Mouse (Mus musculus): ENCODE data around the gene Inafm1. TPM values are rescaled to one million over a fixed set of nuclear protein-coding genes. Genes with fewer than 3 reads are reported as not detected.
A peak's percentile ranks its signal among the peaks of the same experiment; 100 is the strongest.

Inafm1 gene
- total and polyA plus RNA-seq, 3 experiments, result 1.5 to 9.5 (median 7.4) TPM

DNA sequence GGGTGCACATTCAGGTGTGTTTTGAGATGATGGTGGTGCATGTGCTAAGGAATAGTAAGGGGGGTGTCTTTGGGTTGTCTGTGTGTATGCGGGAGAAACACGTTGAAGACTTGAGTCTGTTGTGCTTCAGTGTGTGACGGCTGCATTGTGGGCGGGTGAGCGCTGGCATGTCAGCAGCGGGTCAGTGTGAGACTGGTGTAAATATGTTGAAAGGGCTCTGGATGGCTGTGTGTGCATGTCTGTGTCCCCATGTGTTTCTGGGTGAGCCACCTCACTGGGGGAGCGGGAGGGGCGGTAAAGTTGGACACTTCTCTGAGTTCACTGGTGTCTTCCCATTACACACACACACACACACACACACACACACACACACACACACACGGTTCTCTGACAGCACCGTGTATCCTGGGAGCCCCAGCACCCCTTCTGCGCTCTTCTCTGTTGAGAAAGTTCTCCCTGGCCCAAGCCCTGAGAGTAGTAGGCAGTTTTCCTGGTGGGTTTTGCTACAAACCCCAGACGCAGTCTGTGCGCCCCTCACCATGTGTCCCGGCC, 38.1 kb upstream of the Inafm1 start:
- H3K36me3 ChIP-seq (replicated peaks in 1 of 2; ENCODE audit: control insufficient read depth in 1 of 2, insufficient read depth in 1 of 2, low read length in 1 of 2), result peaks cover 15 to 26% of the 10 kb centered on the region in 2 experiments
- no peaks in the 10 kb centered on the region for H3K27me3 ChIP-seq (replicated peaks)
- peak overlapping the region; percentile 65 for H3K4me2 ChIP-seq (ENCODE audit: insufficient read depth, low read depth, poor library complexity, severe bottlenecking)
- peak; percentile 54 for DNase-seq (ENCODE audit: extremely low read depth)
- peak overlapping the region; percentile 96 for H3K27ac ChIP-seq (ENCODE audit: insufficient read depth, low read depth)
- dilution Hi-C loops (cut with MboI; ENCODE audit: extremely low pct_ligation_motif_present, extremely low pct_unique_long_range_greater_than_20kb, low sequenced_read_pairs) (no loop called here), in situ Hi-C loops (cut with MboI; ENCODE audit: low pct_ligation_motif_present, low pct_unique_long_range_greater_than_20kb, low sequenced_read_pairs) (no loop called here)
- H3K9me3 ChIP-seq (replicated peaks; ENCODE audit: low read length), result no peaks in the 10 kb centered on the region
- peaks cover 38% of the 10 kb centered on the region for H3K79me2 ChIP-seq (replicated peaks; ENCODE audit: control insufficient read depth, extremely low read depth, insufficient read depth, poor library complexity, severe bottlenecking)
- peak overlapping the region; percentile 98 to 100 (median 99) for H3K4me3 ChIP-seq (replicated peaks in 1 of 3; ENCODE audit: low read depth in 2 of 3, low read length in 2 of 3, poor library complexity in 1 of 3)
- TF ChIP-seq POLR2A (IDR thresholded peaks at IDR 0.05; ENCODE audit: low read depth, low read length), result 0 out of 2 replicates have a peak, but pooled peaks have one; percentile 20
- no peak for TF ChIP-seq USF2 (conservative IDR thresholded peaks at IDR 0.05; ENCODE audit: low read depth, low read length)
- no peak for TF ChIP-seq NELFE (IDR thresholded peaks at IDR 0.05; ENCODE audit: low read depth, low read length)
- no peak for TF ChIP-seq MYC (IDR thresholded peaks at IDR 0.05; ENCODE audit: low read depth, low read length)
- TF ChIP-seq SIN3A (IDR thresholded peaks at IDR 0.05; ENCODE audit: low read length), result peak; percentile 66
- TF ChIP-seq ZC3H11A (IDR thresholded peaks at IDR 0.05; ENCODE audit: low read depth, low read length), result no peak
- no peak for TF ChIP-seq PAX5 (IDR thresholded peaks at IDR 0.05; ENCODE audit: low read length)
- TF ChIP-seq MXI1 (IDR thresholded peaks at IDR 0.05; ENCODE audit: low read depth, low read length), result peak; percentile 84; the same call in 1 of the 2 replicates
- H3K9ac ChIP-seq (ENCODE audit: insufficient read depth, low read depth), result peak overlapping the region; percentile 100
- peaks cover 10 to 39% of the 10 kb centered on the region in 2 experiments for H3K4me1 ChIP-seq (ENCODE audit: control insufficient read depth in 1 of 2, insufficient read depth in 2 of 2)

DNA sequence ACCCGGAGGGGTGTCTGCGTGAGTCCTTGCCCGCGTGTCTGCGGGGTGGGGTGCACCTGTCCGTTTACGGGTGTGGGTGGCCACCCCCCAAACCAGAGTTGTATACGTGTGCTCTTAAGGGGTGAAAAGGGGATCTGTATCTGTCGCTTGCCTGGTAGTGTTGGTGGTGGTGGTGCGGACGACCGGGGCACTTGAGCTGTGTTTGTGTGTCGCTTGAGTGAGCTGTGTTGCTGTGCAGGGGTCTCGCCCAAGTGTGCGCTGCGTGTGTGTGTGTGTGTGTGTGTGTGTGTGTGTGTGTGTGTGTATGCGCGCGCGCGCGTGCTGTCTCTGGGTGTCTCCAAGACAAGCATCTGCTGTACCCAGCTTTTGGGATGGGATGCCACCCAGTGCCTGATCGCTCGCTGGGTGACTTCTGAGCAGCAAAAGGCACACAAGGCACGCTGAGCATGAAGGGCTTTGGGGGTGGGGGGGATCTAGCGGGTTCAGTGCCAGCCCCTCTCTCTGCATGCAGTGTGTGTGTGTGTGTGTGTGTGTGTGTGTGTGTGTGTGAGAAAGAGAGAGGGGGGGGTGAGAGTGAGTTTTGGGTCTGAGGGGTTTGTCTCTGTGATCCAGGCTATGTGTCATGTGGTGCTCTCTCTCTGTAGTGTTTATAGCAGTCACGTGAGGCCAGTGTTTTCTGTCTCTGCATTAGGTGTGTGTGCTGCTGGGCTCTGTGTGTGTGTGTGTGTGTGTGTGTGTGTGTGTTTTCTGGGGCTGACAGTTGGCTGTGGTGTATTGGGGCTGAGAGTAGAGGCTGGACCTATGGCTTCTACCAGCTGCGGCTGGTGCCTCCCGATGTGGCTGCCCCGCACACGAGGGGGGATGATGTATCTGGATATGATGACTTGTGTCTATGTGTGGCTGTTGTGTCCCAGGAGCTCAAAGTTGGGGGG, 37.4 kb upstream of the Inafm1 start:
- Histone ChIP-seq H3K4me1 (ENCODE audit: control insufficient read depth in 1 of 2, insufficient read depth in 2 of 2) (peaks cover 10 to 46% of the 10 kb centered on the region in 2 experiments), H3K79me2 (replicated peaks; ENCODE audit: control insufficient read depth, extremely low read depth, insufficient read depth, poor library complexity, severe bottlenecking) (peaks cover 37% of the 10 kb centered on the region), H3K27me3 (replicated peaks) (no peaks in the 10 kb centered on the region), H3K4me3 (replicated peaks in 1 of 3; ENCODE audit: low read depth in 2 of 3, low read length in 2 of 3, poor library complexity in 1 of 3) (peak overlapping the region; percentile 98 to 100 (median 99)), H3K36me3 (replicated peaks in 1 of 2; ENCODE audit: control insufficient read depth in 1 of 2, insufficient read depth in 1 of 2, low read length in 1 of 2) (peaks cover 12 to 20% of the 10 kb centered on the region in 2 experiments), H3K9ac (ENCODE audit: insufficient read depth, low read depth) (peak overlapping the region; percentile 100), H3K9me3 (replicated peaks; ENCODE audit: low read length) (no peaks in the 10 kb centered on the region), H3K4me2 (ENCODE audit: insufficient read depth, low read depth, poor library complexity, severe bottlenecking) (peak overlapping the region; percentile 65), H3K27ac (ENCODE audit: insufficient read depth, low read depth) (peak overlapping the region; percentile 96)
- in situ Hi-C loops (cut with MboI; ENCODE audit: low pct_ligation_motif_present, low pct_unique_long_range_greater_than_20kb, low sequenced_read_pairs), result no loop called here
- dilution Hi-C loops (cut with MboI; ENCODE audit: extremely low pct_ligation_motif_present, extremely low pct_unique_long_range_greater_than_20kb, low sequenced_read_pairs), result no loop called here
- DNase-seq (ENCODE audit: extremely low read depth), result peak; percentile 54
- TF ChIP-seq MEF2A (IDR thresholded peaks at IDR 0.05; ENCODE audit: borderline replicate concordance, low read depth, low read length), result 0 out of 2 replicates have a peak, but pooled peaks have one; percentile 10
- peak; percentile 88 for TF ChIP-seq MAX (IDR thresholded peaks at IDR 0.05; ENCODE audit: low read length)
- TF ChIP-seq PAX5 (IDR thresholded peaks at IDR 0.05; ENCODE audit: low read length), result no peak
- TF ChIP-seq POLR2A (IDR thresholded peaks at IDR 0.05; ENCODE audit: low read depth, low read length), result peak; percentile 21; the same call in 1 of the 2 replicates
- TF ChIP-seq USF1 (IDR thresholded peaks at IDR 0.05; ENCODE audit: low read depth, low read length), result peak; percentile 77
- peak; percentile 80 for TF ChIP-seq MAZ (IDR thresholded peaks at IDR 0.05; ENCODE audit: low read depth, low read length)
- TF ChIP-seq JUND (conservative IDR thresholded peaks at IDR 0.05; ENCODE audit: low read depth, low read length), result no peak
- no peak for TF ChIP-seq RCOR1 (conservative IDR thresholded peaks at IDR 0.05; ENCODE audit: low read depth, low read length)
- TF ChIP-seq ZMIZ1 (IDR thresholded peaks at IDR 0.05; ENCODE audit: low read depth, low read length), result 0 out of 2 replicates have a peak, but pooled peaks have one; percentile 31
- peak; percentile 89; the same call in 1 of the 2 replicates for TF ChIP-seq SIN3A (IDR thresholded peaks at IDR 0.05; ENCODE audit: low read length)
- no peak for TF ChIP-seq POLR2AphosphoS2 (IDR thresholded peaks at IDR 0.05; ENCODE audit: low read depth, low read length)
- TF ChIP-seq IRF4 (IDR thresholded peaks at IDR 0.05; ENCODE audit: low read depth, low read length), result no peak
- no peak for TF ChIP-seq ELF1 (IDR thresholded peaks at IDR 0.05; ENCODE audit: low read depth, low read length)
- TF ChIP-seq BHLHE40 (IDR thresholded peaks at IDR 0.05; ENCODE audit: low read depth, low read length), result peak; percentile 94
- no peak for TF ChIP-seq CHD2 (IDR thresholded peaks at IDR 0.05; ENCODE audit: low read length)
- 0 out of 2 replicates have a peak, but pooled peaks have one; percentile 26 for TF ChIP-seq TCF12 (IDR thresholded peaks at IDR 0.05; ENCODE audit: low read depth, low read length)
- TF ChIP-seq ZC3H11A (IDR thresholded peaks at IDR 0.05; ENCODE audit: low read depth, low read length), result no peak
- TF ChIP-seq ZNF384 (IDR thresholded peaks at IDR 0.05; ENCODE audit: low read depth, low read length), result no peak
- no peak for TF ChIP-seq SMC3 (IDR thresholded peaks at IDR 0.05; ENCODE audit: low read depth, low read length)
- TF ChIP-seq RAD21 (IDR thresholded peaks at IDR 0.05; ENCODE audit: low read depth, low read length), result no peak
- TF ChIP-seq NRF1 (IDR thresholded peaks at IDR 0.05; ENCODE audit: low read depth, low read length), result no peak
- no peak for TF ChIP-seq NELFE (IDR thresholded peaks at IDR 0.05; ENCODE audit: low read depth, low read length)
- peak; percentile 36; the same call in 1 of the 2 replicates for TF ChIP-seq ETS1 (conservative IDR thresholded peaks at IDR 0.05; ENCODE audit: low read depth, low read length)
- no peak for TF ChIP-seq MAFK (IDR thresholded peaks at IDR 0.05; ENCODE audit: insufficient replicate concordance, low read length)
- no peak for TF ChIP-seq UBTF (IDR thresholded peaks at IDR 0.05; ENCODE audit: low read depth, low read length)
- TF ChIP-seq HCFC1 (IDR thresholded peaks at IDR 0.05; ENCODE audit: low read depth, low read length), result no peak
